Mouse (Mus musculus): ENCODE results near the gene Vti1b.

GRCm38 (mm10) chr12:79193441-79193840 is 21.0 kb upstream of the Vti1b start:
- no peak for TF ChIP-seq TCF12 (IDR thresholded peaks at IDR 0.05; ENCODE audit: low read depth, low read length)
- no peak for TF ChIP-seq PAX5 (IDR thresholded peaks at IDR 0.05; ENCODE audit: low read length)
- TF ChIP-seq CTCF (conservative IDR thresholded peaks at IDR 0.05 in 1 of 2, IDR thresholded peaks at IDR 0.05 in 1 of 2; ENCODE audit: low read depth in 2 of 2, low read length in 2 of 2): peak; percentile 70 to 91
- no peak for TF ChIP-seq POLR2A (IDR thresholded peaks at IDR 0.05; ENCODE audit: low read depth, low read length)
- no peak for TF ChIP-seq KAT2A (IDR thresholded peaks at IDR 0.05; ENCODE audit: insufficient replicate concordance, low read length)
- TF ChIP-seq ZNF384 (IDR thresholded peaks at IDR 0.05; ENCODE audit: low read depth, low read length): no peak
- no peak for TF ChIP-seq NELFE (IDR thresholded peaks at IDR 0.05; ENCODE audit: low read depth, low read length)
- no peak for TF ChIP-seq CHD1 (IDR thresholded peaks at IDR 0.05; ENCODE audit: low read depth, low read length)
- no peak for TF ChIP-seq USF2 (conservative IDR thresholded peaks at IDR 0.05; ENCODE audit: low read depth, low read length)
- TF ChIP-seq MAFK (IDR thresholded peaks at IDR 0.05; ENCODE audit: insufficient replicate concordance, low read length): no peak
- TF ChIP-seq E2F4 (IDR thresholded peaks at IDR 0.05; ENCODE audit: insufficient replicate concordance, low read depth, low read length): no peak
- no peak for TF ChIP-seq POLR2AphosphoS2 (IDR thresholded peaks at IDR 0.05; ENCODE audit: low read depth, low read length)
- no peak for TF ChIP-seq MAX (IDR thresholded peaks at IDR 0.05; ENCODE audit: low read length)
- no peak for TF ChIP-seq MEF2A (IDR thresholded peaks at IDR 0.05; ENCODE audit: borderline replicate concordance, low read depth, low read length)

Data from CH12.LX (cell line).